Mouse (Mus musculus) hematopoietic multipotent progenitor cell, adult 10-12 weeks (in vitro differentiated cells): ENCODE measurements around the gene Krt39. TPM values are rescaled to one million over a fixed set of nuclear protein-coding genes. Genes with fewer than 3 reads are reported as not detected.

Source experiments
- polyA plus RNA-seq: library from polyadenylated mRNA; stranded (reverse); fragments of >175 nt; gene quantifications from 2 replicates; pipeline ENCODE4 v1.2.3, GENCODE M21; 2012; ENCODE audit warnings: low replicate concordance

Krt39 gene
- polyA plus RNA-seq: not detected in 2 replicates

GRCm38 (mm10) chr11:99521288-99521860 lies at the start of gene Krt39:
Gene Krt39, minus strand, starts transcription at chr11:99521338.

GRCm38 (mm10) chr11:99566530-99566929 lies 45.4 kb upstream of the Krt39 start, which contains the start of gene Krtap3-1:
Gene Krtap3-1, minus strand, starts transcription at chr11:99566630.

GRCm38 (mm10) chr11:99559366-99559765 lies 38.2 kb upstream of the Krt39 start, which contains the start of gene Gm11939:
Gene Gm11939, minus strand, starts transcription at chr11:99559466.

GRCm38 (mm10) chr11:99556753-99557152 lies 35.6 kb upstream of the Krt39 start, which contains the start of gene Krtap3-2:
Gene Krtap3-2, minus strand, starts transcription at chr11:99556853.

GRCm38 (mm10) chr11:99550765-99551164 lies 29.6 kb upstream of the Krt39 start, which contains the start of gene Krtap3-3:
Gene Krtap3-3, minus strand, starts transcription at chr11:99550865.

GRCm38 (mm10) chr11:99492733-99493573 lies 28.2 kb downstream of the Krt39 start, which contains the start of gene Krt23:
Gene Krt23, minus strand, starts transcription at chr11:99493137.

Other genes starting within 250 kb of the Krt39 start
- not detected in 2 replicates for gene Krt24, start 236.1 kb downstream of the Krt39 start, polyA plus RNA-seq
- not detected in 2 replicates for gene Krt25, start 198.4 kb downstream of the Krt39 start, polyA plus RNA-seq
- not detected in 2 replicates for gene Krt26, start 183.4 kb downstream of the Krt39 start, polyA plus RNA-seq
- gene Krt27, start 170.2 kb downstream of the Krt39 start, polyA plus RNA-seq: not detected in 2 replicates
- gene Krt28, start 146.4 kb downstream of the Krt39 start, polyA plus RNA-seq: not detected in 2 replicates
- gene Krt10, start 132.0 kb downstream of the Krt39 start, polyA plus RNA-seq: 4.0 and 10.0 TPM in 2 replicates
- gene Krt12, start 99.1 kb downstream of the Krt39 start, polyA plus RNA-seq: not detected in 2 replicates
- not detected in 2 replicates for gene Krt20, start 83.2 kb downstream of the Krt39 start, polyA plus RNA-seq
- not detected in 2 replicates for gene Krt23, start 28.2 kb downstream of the Krt39 start, polyA plus RNA-seq
- not detected in 2 replicates for gene Krt40, start 21.8 kb upstream of the Krt39 start, polyA plus RNA-seq
- gene Krtap3-3, start 29.5 kb upstream of the Krt39 start, polyA plus RNA-seq: not detected in 2 replicates
- gene Krtap3-2, start 35.5 kb upstream of the Krt39 start, polyA plus RNA-seq: not detected in 2 replicates
- not detected in 2 replicates for gene Gm11939, start 38.1 kb upstream of the Krt39 start, polyA plus RNA-seq
- gene Krtap3-1, start 45.3 kb upstream of the Krt39 start, polyA plus RNA-seq: not detected in 2 replicates
- not detected in 2 replicates for gene Krtap1-5, start 59.7 kb upstream of the Krt39 start, polyA plus RNA-seq
- not detected in 2 replicates for gene Krtap1-4, start 62.3 kb upstream of the Krt39 start, polyA plus RNA-seq
- not detected in 2 replicates for gene Krtap1-3, start 70.0 kb upstream of the Krt39 start, polyA plus RNA-seq
- gene Krtap9-3, start 76.8 kb upstream of the Krt39 start, polyA plus RNA-seq: not detected in 2 replicates
- gene Gm11938, start 82.0 kb upstream of the Krt39 start, polyA plus RNA-seq: not detected in 2 replicates
- not detected in 2 replicates for gene Gm11937, start 88.9 kb upstream of the Krt39 start, polyA plus RNA-seq
- gene Krtap2-4, start 93.5 kb upstream of the Krt39 start, polyA plus RNA-seq: not detected in 2 replicates
- gene Gm11562, start 99.1 kb upstream of the Krt39 start, polyA plus RNA-seq: not detected in 2 replicates
- not detected in 2 replicates for gene Krtap4-1, start 106.9 kb upstream of the Krt39 start, polyA plus RNA-seq
- not detected in 2 replicates for gene Krtap4-2, start 113.7 kb upstream of the Krt39 start, polyA plus RNA-seq
- not detected in 2 replicates for gene Krtap4-7, start 122.8 kb upstream of the Krt39 start, polyA plus RNA-seq
- gene Gm11555, start 128.9 kb upstream of the Krt39 start, polyA plus RNA-seq: not detected in 2 replicates
- gene Gm11563, start 137.6 kb upstream of the Krt39 start, polyA plus RNA-seq: not detected in 2 replicates
- not detected in 2 replicates for gene Krtap4-6, start 144.6 kb upstream of the Krt39 start, polyA plus RNA-seq
- not detected in 2 replicates for gene Gm14190, start 169.4 kb upstream of the Krt39 start, polyA plus RNA-seq
- not detected in 2 replicates for gene Gm14180, start 213.0 kb upstream of the Krt39 start, polyA plus RNA-seq